Mouse (Mus musculus): Measurements from ENCODE around the gene Olfr1426. TPM values are rescaled to one million over a fixed set of nuclear protein-coding genes. Genes with fewer than 3 reads are reported as not detected.
"Not testable (repeated sequence)": the region's sequence is repeated elsewhere in the genome, so short reads cannot be mapped to it uniquely, and the experiment has no call there.

Gene Olfr1426
- not detected for polyA plus RNA-seq (2021)

GRCm38 (mm10) chr19:12091913-12092312 is at the start of gene Olfr1426:
TSS of gene Olfr1426 (minus strand) at chr19:12092013.
- ATAC-seq: no peak
- TF ChIP-seq CTCF (IDR thresholded peaks at IDR 0.05): no peak
- POLR2A ChIA-PET: no interaction called here
- CTCF ChIA-PET: no interaction called here
- H3K27me3 ChIP-seq: peaks cover 17% of the 10 kb centered on the region
- no peak for DNase-seq (ENCODE audit: low read depth, low spot score)
- in situ Hi-C loops (cut with MboI; ENCODE audit: low pct_unique_long_range_greater_than_20kb): no loop called here

- H3K27me3 ChIP-seq: peaks cover 17% of the 10 kb centered on the region
- TF ChIP-seq CTCF (IDR thresholded peaks at IDR 0.05): peak; percentile 73
- POLR2A ChIA-PET: no interaction called here
- DNase-seq (ENCODE audit: low read depth, low spot score) (no peak), ATAC-seq (peak; percentile 71)
- in situ Hi-C loops (cut with MboI; ENCODE audit: low pct_unique_long_range_greater_than_20kb): loop anchor here (5.0 to 10.0 kb wide), 3 partner anchors 291 to 451 kb away; partner anchors contain the start of gene Pfpl
- CTCF ChIA-PET: interaction anchor here (0.6 to 1.9 kb wide), 7 partner anchors 10 to 367 kb away, joined by 3 to 7 read pairs (median 5); partner anchors contain the start of gene Dtx4
Observed at GRCm38 (mm10) chr19:12134289-12134688, 42.5 kb upstream of the Olfr1426 start.

- H3K27me3 ChIP-seq: peaks cover 22% of the 10 kb centered on the region
- in situ Hi-C loops (cut with MboI; ENCODE audit: low pct_unique_long_range_greater_than_20kb): no loop called here
- no peak for ATAC-seq
- TF ChIP-seq CTCF (IDR thresholded peaks at IDR 0.05): no peak
- ChIA-PET CTCF (interaction anchor here (1.4 to 1.6 kb wide), 2 partner anchors 18 to 31 kb away, joined by 3 to 5 read pairs; no protein-coding TSS in a partner anchor), POLR2A (no interaction called here)
- DNase-seq (ENCODE audit: low read depth, low spot score): no peak
Observed at GRCm38 (mm10) chr19:12123103-12123502, 31.3 kb upstream of the Olfr1426 start, which contains the start of gene Olfr76. TSS of gene Olfr76 (minus strand) at chr19:12123203.

- POLR2A ChIA-PET: no interaction called here
- no peak for TF ChIP-seq CTCF (IDR thresholded peaks at IDR 0.05)
- ATAC-seq: no peak
- in situ Hi-C loops (cut with MboI; ENCODE audit: low pct_unique_long_range_greater_than_20kb): no loop called here
- no peak for DNase-seq (ENCODE audit: low read depth, low spot score)
- peaks cover 21% of the 10 kb centered on the region for H3K27me3 ChIP-seq
- CTCF ChIA-PET: no interaction called here
Observed at GRCm38 (mm10) chr19:12116464-12116863, 24.7 kb upstream of the Olfr1426 start.

GRCm38 (mm10) chr19:12115797-12116196 is 24.0 kb upstream of the Olfr1426 start, which contains the start of gene Olfr1428:
TSS of gene Olfr1428 (minus strand) at chr19:12115897.
- ATAC-seq (no peak), DNase-seq (ENCODE audit: low read depth, low spot score) (no peak)
- POLR2A ChIA-PET: no interaction called here
- in situ Hi-C loops (cut with MboI; ENCODE audit: low pct_unique_long_range_greater_than_20kb): no loop called here
- no peak for TF ChIP-seq CTCF (IDR thresholded peaks at IDR 0.05)
- peaks cover 18% of the 10 kb centered on the region for H3K27me3 ChIP-seq
- CTCF ChIA-PET: interaction anchor here (0.8 to 1.0 kb wide), 2 partner anchors 9 to 25 kb away, joined by 3 read pairs; no protein-coding TSS in a partner anchor

- ChIA-PET POLR2A (no interaction called here), CTCF (no interaction called here)
- in situ Hi-C loops (cut with MboI; ENCODE audit: low pct_unique_long_range_greater_than_20kb): no loop called here
- peaks cover 18% of the 10 kb centered on the region for H3K27me3 ChIP-seq
- no peak for DNase-seq (ENCODE audit: low read depth, low spot score)
- TF ChIP-seq CTCF (IDR thresholded peaks at IDR 0.05): no peak
- ATAC-seq: no peak
Observed at GRCm38 (mm10) chr19:12113807-12114206, 22.0 kb upstream of the Olfr1426 start.

- H3K27me3 ChIP-seq: no peaks in the 10 kb centered on the region
- in situ Hi-C loops (cut with MboI; ENCODE audit: low pct_unique_long_range_greater_than_20kb): no loop called here
- ChIA-PET POLR2A (no interaction called here), CTCF (interaction anchor here (1.0 to 1.4 kb wide), 5 partner anchors 14 to 37 kb away, joined by 3 to 5 read pairs (median 3); partner anchors contain the start of gene Olfr76)
- ATAC-seq: no peak
- no peak for TF ChIP-seq CTCF (IDR thresholded peaks at IDR 0.05)
- no peak for DNase-seq (ENCODE audit: low read depth, low spot score)
Observed at GRCm38 (mm10) chr19:12104541-12104940, 12.7 kb upstream of the Olfr1426 start.

- no peak for TF ChIP-seq CTCF (IDR thresholded peaks at IDR 0.05)
- DNase-seq (ENCODE audit: low read depth, low spot score) (no peak), ATAC-seq (no peak)
- in situ Hi-C loops (cut with MboI; ENCODE audit: low pct_unique_long_range_greater_than_20kb): no loop called here
- peaks cover 3% of the 10 kb centered on the region for H3K27me3 ChIP-seq
- ChIA-PET POLR2A (no interaction called here), CTCF (no interaction called here)
Observed at GRCm38 (mm10) chr19:12103234-12103633, 11.4 kb upstream of the Olfr1426 start, which contains the start of gene Olfr1427. TSS of gene Olfr1427 (minus strand) at chr19:12103334.

- DNase-seq (ENCODE audit: low read depth, low spot score); POLR2A ChIA-PET; CTCF ChIA-PET; in situ Hi-C loops (cut with MboI; ENCODE audit: low pct_unique_long_range_greater_than_20kb); H3K27me3 ChIP-seq; ATAC-seq: not testable (repeated sequence)
Observed at GRCm38 (mm10) chr19:12077631-12078030, 14.2 kb downstream of the Olfr1426 start, which contains the start of gene Olfr1425. TSS of gene Olfr1425 (minus strand) at chr19:12077731.

- in situ Hi-C loops (cut with MboI; ENCODE audit: low pct_unique_long_range_greater_than_20kb); H3K27me3 ChIP-seq; ATAC-seq; CTCF ChIA-PET; POLR2A ChIA-PET: not testable (repeated sequence)
- peak; percentile 2 for DNase-seq (ENCODE audit: low read depth, low spot score)
Observed at GRCm38 (mm10) chr19:12069546-12069945, 22.3 kb downstream of the Olfr1426 start.

- POLR2A ChIA-PET; CTCF ChIA-PET; in situ Hi-C loops (cut with MboI; ENCODE audit: low pct_unique_long_range_greater_than_20kb); DNase-seq (ENCODE audit: low read depth, low spot score); ATAC-seq; H3K27me3 ChIP-seq: not testable (repeated sequence)
Observed at GRCm38 (mm10) chr19:12067806-12068205, 24.0 kb downstream of the Olfr1426 start.

GRCm38 (mm10) chr19:12062582-12062981 is 29.2 kb downstream of the Olfr1426 start, which contains the start of gene Olfr1424:
TSS of gene Olfr1424 (minus strand) at chr19:12062682.
- CTCF ChIA-PET; DNase-seq (ENCODE audit: low read depth, low spot score); in situ Hi-C loops (cut with MboI; ENCODE audit: low pct_unique_long_range_greater_than_20kb): not testable (repeated sequence)

More at GRCm38 (mm10) chr19:12062582-12062981, 29.2 kb downstream of the Olfr1426 start, which contains the start of gene Olfr1424:
- H3K27me3 ChIP-seq, ATAC-seq, POLR2A ChIA-PET: not testable (repeated sequence)

Data from Patski (cell line).